ENCODE assay signal across 8 mouse cellular contexts in genomic region chr6:134898095-134898965, GRCm38 (mm10). TPM values are rescaled to one million over a fixed set of nuclear protein-coding genes. Genes with fewer than 3 reads are reported as not detected.
DNase-seq lines count a peak whose midpoint lies in the region; ATAC-seq and TF ChIP-seq lines count a peak whose summit lies in the region.

TSS of gene Gpr19 (minus strand) at chr6:134898578.

- H3K4me3 ChIP-seq in hindbrain, embryonic 12.5 days, result peak within 1 kb of the TSS; percentile 57

- 1% methylated on average over 51 of the region's 51 CpGs for WGBS in hindbrain, embryonic 12.5 days

- H3K27me3 ChIP-seq in Patski, result no peaks in the 10 kb centered on the region
- H3K27me3 ChIP-seq in hindbrain, embryonic 12.5 days, result no peaks in the 10 kb centered on the region

- H3K4me1 ChIP-seq in hindbrain, embryonic 12.5 days, result peaks cover 8% of the 10 kb centered on the region; the same call in 1 of the 2 replicates

- H3K9ac ChIP-seq in hindbrain, embryonic 12.5 days, result peak within 1 kb of the TSS; percentile 85

- no peaks in the 10 kb centered on the region for H3K9me3 ChIP-seq in hindbrain, embryonic 12.5 days (replicated peaks)

- H3K27ac ChIP-seq in hindbrain, embryonic 12.5 days, result peak within 1 kb of the TSS; percentile 100

- CTCF ChIA-PET in Patski (lab: Charles Lee), result interaction anchor here (1.1 to 2.3 kb wide), 4 partner anchors 10 to 31 kb away, joined by 3 to 8 read pairs (median 4); partner anchors contain the start of gene Cdkn1b

- ATAC-seq in Patski, result peak; percentile 85
- ATAC-seq in hindbrain, embryonic 12.5 days (ENCODE audit: low FRiP score), result peak; percentile 96

- POLR2A ChIA-PET in Patski (lab: Charles Lee), result interaction anchor here (0.6 to 2.5 kb wide), 5 partner anchors 21 to 47 kb away, joined by 3 to 8 read pairs (median 4); partner anchors contain the start of gene Cdkn1b

- no peak for TF ChIP-seq CTCF in Patski (IDR thresholded peaks at IDR 0.05)

- H3K36me3 ChIP-seq in hindbrain, embryonic 12.5 days, result no peaks in the 10 kb centered on the region

- in situ Hi-C loops in Patski (cut with MboI; ENCODE audit: low pct_unique_long_range_greater_than_20kb), result no loop called here

- peak within 1 kb of the TSS; percentile 75 for H3K4me2 ChIP-seq in hindbrain, embryonic 12.5 days (replicated peaks)

- peak; percentile 71 for DNase-seq in Patski (ENCODE audit: low read depth, low spot score)
- DNase-seq in cerebellum, postnatal 10 days, result peak; percentile 94 to 95
- peak; percentile 75 to 86 for DNase-seq in frontal cortex, postnatal 10 days (ENCODE audit: low spot score in 2 of 2)
- peak; percentile 79 to 86 for DNase-seq in layer of hippocampus, postnatal 25 days (ENCODE audit: extremely low spot score in 1 of 2, low spot score in 1 of 2)
- peak; percentile 93 for DNase-seq in lung, postnatal 14 days
- peak; percentile 93 for DNase-seq in retina, embryonic 14.5 days (ENCODE audit: low spot score)
- peak; percentile 81 to 82 for DNase-seq in thymus, postnatal 36 days

RNA-seq across cellular contexts. Expression of gene Gpr19, which starts in this region (rescaled TPM):
- 4.2 TPM for polyA plus RNA-seq in Patski (2021)
- 31.3 and 31.8 TPM in 2 replicates for polyA plus RNA-seq in hindbrain, embryonic 12.5 days (2016; fragmentation: Nextera tagmentation; extraction: Ambion mirVana)
- total RNA-seq in layer of hippocampus, postnatal 25 days (2021), result 10 to 100 TPM; 25.2 to 28.3 TPM

Comparison
In these comparisons a context has a peak if more than half of its experiments do, and no peak if none do; other contexts are left out.
1. Peak in every context shown above with its lines: DNase-seq, ATAC-seq, H3K4me3 ChIP-seq and H3K27ac ChIP-seq.